Mouse (Mus musculus) left cerebral cortex, postnatal 10 days (tissue): Measurements from ENCODE around the gene Dnase2b. TPM values are rescaled to one million over a fixed set of nuclear protein-coding genes. Genes with fewer than 3 reads are reported as not detected.

Experiments used
- DNase-seq, 2 experiments: peaks; one replicate each; pipeline ENCODE4 v3.0.0; 2021 to 2022; ENCODE audit warnings: low spot score in 2 of 2, mixed read lengths in 1 of 2; ENCODE audit errors: extremely low spot score in 1 of 2
- intact Hi-C: fragments of 180-260 bp; cut with DNase I; formaldehyde crosslinking; loops from one replicate; pipeline ENCODE4 v1.15.1; 2025
- total RNA-seq, 2 experiments: library from RNA; stranded (reverse); gene quantifications; 2 replicates each; pipeline ENCODE4 v1.2.3; 2021

Gene Dnase2b
- total RNA-seq, 2 experiments from 2014 or later: not detected

- DNase-seq: no peak
- intact Hi-C loops: no loop called here
Observed at GRCm38 (mm10) chr3:146618357-146618756, 3.0 kb upstream of the Dnase2b start.

GRCm38 (mm10) chr3:146617946-146618345 is 2.5 kb upstream of the Dnase2b start:
- intact Hi-C loops: no loop called here
- no peak for DNase-seq

- DNase-seq: no peak
- intact Hi-C loops: no loop called here
Observed at GRCm38 (mm10) chr3:146616533-146617283, 1.3 kb upstream of the Dnase2b start.

- DNase-seq: no peak
Observed at GRCm38 (mm10) chr3:146611821-146612220, 3.6 kb downstream of the Dnase2b start.

GRCm38 (mm10) chr3:146611261-146611660 is 4.1 kb downstream of the Dnase2b start:
- intact Hi-C loops: no loop called here
- no peak for DNase-seq

More at GRCm38 (mm10) chr3:146611821-146612220, 3.6 kb downstream of the Dnase2b start:
- intact Hi-C loops: no loop called here

- intact Hi-C loops: no loop called here
- DNase-seq: no peak
Observed at GRCm38 (mm10) chr3:146610322-146610721, 5.1 kb downstream of the Dnase2b start.

GRCm38 (mm10) chr3:146607368-146607767 is 8.0 kb downstream of the Dnase2b start:
- intact Hi-C loops: no loop called here
- peak in 1 of 2 experiments; percentile 59 for DNase-seq

- no peak for DNase-seq
- intact Hi-C loops: loop anchor here (5.0 kb wide), 1 partner anchor 37 kb away; no protein-coding TSS in a partner anchor
Observed at GRCm38 (mm10) chr3:146604647-146605046, 10.7 kb downstream of the Dnase2b start.

GRCm38 (mm10) chr3:146602531-146602930 is 12.9 kb downstream of the Dnase2b start:
- DNase-seq: no peak
- intact Hi-C loops: loop anchor here (5.0 kb wide), 1 partner anchor 35 kb away; no protein-coding TSS in a partner anchor

- no peak for DNase-seq
- intact Hi-C loops: loop anchor here (5.0 kb wide), 1 partner anchor 34 kb away; no protein-coding TSS in a partner anchor
Observed at GRCm38 (mm10) chr3:146601205-146601604, 14.2 kb downstream of the Dnase2b start.

GRCm38 (mm10) chr3:146599198-146599900 is 16.0 kb downstream of the Dnase2b start:
- intact Hi-C loops: no loop called here
- DNase-seq: no peak

GRCm38 (mm10) chr3:146598411-146598810 is 17.0 kb downstream of the Dnase2b start:
- no peak for DNase-seq
- intact Hi-C loops: no loop called here

- intact Hi-C loops: no loop called here
- no peak for DNase-seq
Observed at GRCm38 (mm10) chr3:146596864-146597263, 18.5 kb downstream of the Dnase2b start.

- DNase-seq: no peak
- intact Hi-C loops: no loop called here
Observed at GRCm38 (mm10) chr3:146596387-146596786, 19.0 kb downstream of the Dnase2b start.

GRCm38 (mm10) chr3:146595440-146595839 is 20.0 kb downstream of the Dnase2b start:
- intact Hi-C loops: no loop called here
- no peak for DNase-seq

GRCm38 (mm10) chr3:146591601-146592000 is 23.8 kb downstream of the Dnase2b start:
- DNase-seq: no peak
- intact Hi-C loops: no loop called here

GRCm38 (mm10) chr3:146591159-146591558 is 24.2 kb downstream of the Dnase2b start:
- no peak for DNase-seq
- intact Hi-C loops: no loop called here

GRCm38 (mm10) chr3:146589523-146589922 is 25.9 kb downstream of the Dnase2b start:
- DNase-seq: no peak
- intact Hi-C loops: no loop called here

- no peak for DNase-seq
- intact Hi-C loops: no loop called here
Observed at GRCm38 (mm10) chr3:146586616-146587015, 28.8 kb downstream of the Dnase2b start.

- no peak for DNase-seq
- intact Hi-C loops: no loop called here
Observed at GRCm38 (mm10) chr3:146583908-146584307, 31.5 kb downstream of the Dnase2b start.
